Mouse (Mus musculus) urinary bladder, postnatal 14 days (tissue): ENCODE data around the gene Pbx3.

ENCODE experiments used
- DNase-seq: peaks from one replicate; pipeline ENCODE4 v3.0.0; 2021; ENCODE audit warnings: low spot score

Pbx3 gene

GRCm38 (mm10) chr2:34146431-34146830 lies 226.5 kb downstream of the Pbx3 start:
- no peak for DNase-seq

DNA sequence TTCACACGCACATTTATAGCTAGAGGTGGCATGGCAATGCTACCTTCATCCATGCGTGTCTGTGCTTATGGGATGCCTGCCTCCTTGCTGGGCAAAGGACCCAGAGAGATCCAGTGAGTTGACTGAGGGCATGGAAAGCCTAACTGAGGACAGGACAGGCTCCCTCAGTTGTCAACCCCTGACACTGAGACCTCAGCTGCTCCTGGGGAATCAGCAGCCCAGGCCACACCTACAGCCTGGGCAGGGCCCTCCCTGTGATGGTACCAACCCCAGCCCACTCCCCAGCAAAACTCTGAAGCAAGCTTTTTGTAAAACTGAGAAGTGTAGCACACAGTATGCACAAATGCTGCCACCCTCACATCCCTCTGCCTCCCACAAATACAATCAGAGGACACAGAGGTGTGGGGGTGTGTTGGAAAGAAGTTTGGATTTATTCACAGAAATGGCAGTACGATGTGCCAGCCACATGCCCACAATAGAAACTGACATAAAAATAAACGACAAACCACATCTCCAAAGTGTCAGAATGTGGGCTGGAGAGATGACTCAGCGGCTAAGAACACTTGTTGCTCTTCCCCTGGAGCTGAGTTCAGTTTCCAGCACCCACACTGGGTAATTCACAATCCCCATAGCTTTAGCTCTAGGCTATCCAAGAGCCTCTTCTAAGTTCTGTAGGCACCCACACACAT lies 233.3 kb downstream of the Pbx3 start:
- DNase-seq = no peak

GRCm38 (mm10) chr2:34135316-34135715 lies 237.6 kb downstream of the Pbx3 start:
- DNase-seq = no peak

- DNase-seq = no peak
Observed at GRCm38 (mm10) chr2:34132751-34133150, 240.2 kb downstream of the Pbx3 start.

DNA sequence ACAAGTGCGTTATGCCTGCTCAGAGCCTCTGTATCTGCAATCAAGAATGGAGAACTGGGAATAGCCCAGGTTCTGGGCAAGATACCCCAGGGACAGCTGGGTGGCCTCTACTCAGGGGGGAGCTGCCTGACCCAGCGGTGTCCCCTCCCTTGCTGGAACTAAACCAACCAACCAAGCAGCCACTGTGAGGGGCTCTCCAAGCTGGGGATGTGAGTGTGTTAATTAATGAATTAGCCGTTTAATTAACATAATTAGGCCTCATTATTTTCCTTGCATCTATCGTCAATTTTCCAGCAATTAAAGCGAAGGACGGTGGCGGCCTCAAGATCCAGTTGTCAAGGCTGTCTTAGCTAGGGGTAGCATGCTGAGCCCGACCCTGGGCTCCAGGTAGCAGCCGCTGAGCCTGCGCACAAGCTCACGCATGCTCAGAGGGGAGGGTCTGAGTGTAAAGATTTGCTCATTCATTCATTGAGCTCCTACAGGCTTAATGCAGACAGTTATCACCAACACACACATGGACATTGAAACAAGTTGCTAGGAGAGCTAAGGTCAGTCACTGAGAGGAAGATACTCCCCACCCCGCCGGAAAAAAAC lies 243.2 kb downstream of the Pbx3 start:
- no peak for DNase-seq

- DNase-seq = no peak
Observed at GRCm38 (mm10) chr2:34127871-34128270, 245.1 kb downstream of the Pbx3 start.

GRCm38 (mm10) chr2:34123896-34124295 lies 249.0 kb downstream of the Pbx3 start:
- DNase-seq = no peak
